13 mouse cellular contexts compared by ENCODE assay signal in the genomic region with DNA sequence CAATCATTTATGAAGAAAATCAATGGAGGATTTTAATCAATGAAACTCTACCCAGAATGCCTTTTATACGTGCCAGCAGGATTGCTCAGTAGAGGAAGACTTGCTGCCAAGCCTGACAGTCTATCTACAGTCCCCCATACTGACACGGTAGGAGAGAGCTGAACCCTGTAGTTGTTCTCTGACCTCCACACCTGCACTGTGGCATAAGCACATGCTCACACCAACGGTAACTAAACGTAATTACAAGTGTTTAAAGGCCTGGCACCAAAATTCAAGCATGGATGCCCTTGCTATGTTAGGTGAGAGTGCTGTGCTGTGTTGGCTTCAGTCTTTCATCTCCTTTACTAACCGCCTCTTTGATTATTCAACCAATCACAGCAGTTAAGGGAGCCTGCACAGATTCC.
DNase-seq lines count a peak whose midpoint lies in the region; ATAC-seq and TF ChIP-seq lines count a peak whose summit lies in the region.
"Had no signal": no experiment of that assay in that cellular context is flagged by ENCODE, and none has a peak within 500 bp of the region (broad histone marks: within the 10 kb centered on the region; RNA-seq: fewer than 3 reads in every experiment).

No protein-coding gene starts in this region.

- H3K9ac ChIP-seq in forebrain, postnatal 0 days = no peak overlapping the region
- H3K9ac ChIP-seq in neural tube, embryonic 14.5 days (replicated peaks; ENCODE audit: low read depth, low read length) = no peak overlapping the region
- H3K9ac ChIP-seq: liver, embryonic 14.5 days had no signal

- H3K4me1 ChIP-seq in cerebellum, adult 2 months (ENCODE audit: control insufficient read depth, insufficient read depth, low read length) = peaks cover 12% of the 10 kb centered on the region
- no peaks in the 10 kb centered on the region for H3K4me1 ChIP-seq in forebrain, postnatal 0 days (ENCODE audit: insufficient read depth)
- H3K4me1 ChIP-seq in neural tube, embryonic 14.5 days (ENCODE audit: control insufficient read depth, insufficient read depth, low read length) = no peaks in the 10 kb centered on the region

- no peak for TF ChIP-seq POLR2A in cerebellum, adult 2 months (IDR thresholded peaks at IDR 0.05; ENCODE audit: borderline replicate concordance, insufficient read depth, low read length)

- no peak overlapping the region for H3K4me3 ChIP-seq in cerebellum, adult 2 months (replicated peaks; ENCODE audit: insufficient read depth, low read depth, low read length)
- no peak overlapping the region for H3K4me3 ChIP-seq in forebrain, postnatal 0 days (ENCODE audit: low read depth, low read length)
- no peak overlapping the region for H3K4me3 ChIP-seq in neural tube, embryonic 14.5 days (ENCODE audit: low read depth, low read length)

- DNase-seq in cerebellum, adult 11-12 months = peak; percentile 12
- DNase-seq in cerebellum, adult 2 months = no peak
- peak; percentile 12 for DNase-seq in kidney, postnatal 14 days
- no peak for DNase-seq in kidney, postnatal 25 days
- DNase-seq in forebrain, postnatal 0 days = no peak
- no peak for DNase-seq in natural killer cell, adult 2 months (ENCODE audit: low spot score in 2 of 2)
- no peak for DNase-seq in heart, postnatal 4 days
- DNase-seq: embryo, embryonic 11 days; heart, postnatal 10 days; lung, postnatal 14 days had no signal

- WGBS in cerebellum, adult 2 months = 35% methylated on average over 5 of the region's 5 CpGs
- 32% methylated on average over 5 of the region's 5 CpGs for WGBS in forebrain, postnatal 0 days
- 66% methylated on average over 5 of the region's 5 CpGs for WGBS in neural tube, embryonic 14.5 days

- H3K4me2 ChIP-seq in forebrain, postnatal 0 days (ENCODE audit: low read depth) = no peak overlapping the region
- no peak overlapping the region for H3K4me2 ChIP-seq in neural tube, embryonic 14.5 days (ENCODE audit: low read depth, low read length)

- no peak overlapping the region for H3K27ac ChIP-seq in cerebellum, adult 2 months (ENCODE audit: insufficient read depth, low read length)
- no peak overlapping the region for H3K27ac ChIP-seq in forebrain, postnatal 0 days (ENCODE audit: low read depth, low read length)
- H3K27ac ChIP-seq in neural tube, embryonic 14.5 days (ENCODE audit: low read depth, low read length) = no peak overlapping the region; the same call in 1 of the 2 replicates
- H3K27ac ChIP-seq: liver, embryonic 14.5 days had no signal

- no peak for TF ChIP-seq CTCF in cerebellum, adult 2 months (IDR thresholded peaks at IDR 0.05; ENCODE audit: borderline replicate concordance, insufficient read depth, low read depth, low read length)
- no peak for TF ChIP-seq CTCF in forebrain, postnatal 0 days (IDR thresholded peaks at IDR 0.05; ENCODE audit: low read depth)

- H3K36me3 ChIP-seq in forebrain, postnatal 0 days (ENCODE audit: insufficient read depth) = no peaks in the 10 kb centered on the region
- H3K36me3 ChIP-seq in neural tube, embryonic 14.5 days (ENCODE audit: control insufficient read depth, insufficient read depth, low read length) = no peaks in the 10 kb centered on the region

- no peaks in the 10 kb centered on the region; the same call in 1 of the 2 replicates for H3K27me3 ChIP-seq in cerebellum, adult 2 months (ENCODE audit: control insufficient read depth, insufficient read depth, low read length)
- no peaks in the 10 kb centered on the region for H3K27me3 ChIP-seq in forebrain, postnatal 0 days (ENCODE audit: insufficient read depth, low read length)
- no peaks in the 10 kb centered on the region for H3K27me3 ChIP-seq in neural tube, embryonic 14.5 days (ENCODE audit: control insufficient read depth, insufficient read depth, low read length)
- H3K27me3 ChIP-seq: CH12.LX had no signal

- H3K9me3 ChIP-seq in forebrain, postnatal 0 days (ENCODE audit: low read length) = no peaks in the 10 kb centered on the region
- H3K9me3 ChIP-seq in neural tube, embryonic 14.5 days (ENCODE audit: control insufficient read depth, low read length) = no peaks in the 10 kb centered on the region

- peak; percentile 51 for ATAC-seq in forebrain, postnatal 0 days
- ATAC-seq in neural tube, embryonic 14.5 days (ENCODE audit: low read depth) = peak; percentile 72

Comparison
In these comparisons a context has a peak if more than half of its experiments do, and no peak if none do; other contexts are left out.
1. DNase-seq: peak in cerebellum, adult 11-12 months (single experiment) and kidney, postnatal 14 days (single experiment); none in cerebellum, adult 2 months (0 of 2), kidney, postnatal 25 days (0 of 2), forebrain, postnatal 0 days (single experiment), natural killer cell, adult 2 months (0 of 2) and heart, postnatal 4 days (single experiment).